Mouse (Mus musculus) cerebellum, postnatal 36 days (tissue): ENCODE results near the gene Capns2.

Experiments
- DNase-seq, 2 experiments: peaks; one replicate each; pipeline ENCODE4 v3.0.0; 2021 to 2022; ENCODE audit warnings: mixed read lengths in 2 of 2

Gene Capns2

DNA sequence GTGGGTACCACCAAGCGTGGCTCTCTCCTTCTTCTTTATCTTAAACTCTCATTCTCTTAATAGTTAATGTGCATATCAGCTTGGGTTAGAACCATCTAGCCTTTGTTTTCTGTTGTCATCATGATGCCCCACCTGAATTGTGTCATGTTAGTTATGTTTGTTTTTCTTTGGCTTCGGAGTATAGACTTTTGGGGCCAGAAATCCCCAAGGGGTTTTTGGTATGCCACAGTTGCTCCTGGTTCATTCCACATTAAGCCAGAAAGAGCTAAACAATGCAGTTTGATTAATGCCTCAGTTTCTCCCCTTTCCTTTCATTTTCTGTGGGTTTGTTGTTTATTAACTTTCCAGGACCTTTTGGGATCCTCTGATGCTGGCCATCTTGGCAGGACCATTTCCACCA, 7.2 kb downstream of the Capns2 start:
- no peak for DNase-seq

DNA sequence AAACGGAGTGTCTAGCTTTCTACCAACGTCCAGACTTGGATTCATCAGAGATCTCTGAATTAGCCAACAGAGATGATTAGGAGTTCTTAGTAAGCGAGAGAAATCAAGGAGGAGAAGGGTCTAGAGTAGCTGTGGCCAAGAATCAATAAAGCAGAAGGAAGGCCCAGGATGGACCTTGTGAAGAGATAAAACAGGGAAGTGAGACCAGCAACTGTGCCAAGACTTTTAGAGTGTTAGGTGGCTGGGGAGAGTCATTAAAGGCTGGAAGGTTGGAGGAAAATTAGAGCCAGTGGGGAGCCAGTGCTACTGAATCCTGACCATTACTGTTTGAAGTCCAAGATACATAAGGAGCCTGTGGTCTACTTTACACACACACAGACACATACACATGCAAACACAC, 10.3 kb downstream of the Capns2 start:
- DNase-seq, result no peak

DNA sequence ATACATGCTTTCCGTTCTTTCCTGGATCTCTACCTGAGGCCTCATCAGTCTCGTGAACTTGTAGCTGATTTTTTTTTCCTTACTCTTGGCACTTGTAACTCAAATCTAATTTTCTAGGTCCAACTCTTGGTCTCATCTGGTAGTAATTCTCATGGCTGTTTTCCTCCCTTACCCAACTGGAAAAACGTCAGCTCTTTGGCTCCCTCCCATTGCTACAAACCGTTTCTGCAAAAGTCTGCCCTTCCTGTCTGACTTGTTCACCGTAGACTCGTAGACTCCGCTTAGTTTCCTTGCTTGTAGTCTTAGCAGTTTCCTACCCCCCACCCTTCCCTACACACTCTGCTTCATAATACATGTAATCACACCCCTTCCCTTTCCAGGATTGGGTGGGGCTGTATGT, 12.2 kb downstream of the Capns2 start:
- no peak for DNase-seq

DNA sequence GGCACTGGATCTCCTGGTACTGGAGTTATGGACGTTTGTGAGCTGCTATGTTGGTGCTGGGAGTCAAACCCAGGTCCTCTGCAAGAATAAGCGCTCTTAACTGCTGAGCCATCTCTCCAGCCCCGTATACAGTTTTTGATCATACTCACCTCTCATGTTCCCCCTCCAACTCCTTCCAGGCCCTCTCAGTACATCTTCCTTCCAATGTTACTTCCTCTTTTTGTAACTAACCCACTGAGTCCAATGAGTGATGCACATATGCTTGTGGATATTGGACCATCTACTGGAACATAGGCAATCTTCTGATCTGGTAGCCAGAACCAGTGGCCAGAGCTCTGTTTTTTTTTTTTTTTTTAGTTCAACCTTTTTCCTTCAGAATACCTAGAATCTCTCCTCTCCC, 14.9 kb downstream of the Capns2 start:
- DNase-seq, result no peak

DNA sequence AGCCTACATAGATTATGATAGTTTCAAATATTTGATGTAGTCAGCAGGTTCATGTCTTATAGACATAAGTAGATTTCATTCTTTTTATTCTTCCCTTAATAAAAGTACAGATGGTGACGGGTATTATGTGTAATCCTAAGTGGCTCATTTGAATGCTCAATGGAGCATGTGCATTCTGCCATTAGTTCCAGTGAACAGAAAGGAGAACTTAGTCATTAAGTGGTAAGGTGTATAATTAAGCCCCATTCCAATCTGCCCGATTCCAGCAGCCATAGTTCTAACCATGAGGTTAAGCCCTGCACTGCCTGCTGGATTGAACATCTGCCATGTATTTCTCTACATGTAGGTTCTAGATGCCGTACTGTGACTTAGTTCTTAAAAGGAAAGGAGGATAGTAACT, 20.6 kb downstream of the Capns2 start:
- no peak for DNase-seq

DNA sequence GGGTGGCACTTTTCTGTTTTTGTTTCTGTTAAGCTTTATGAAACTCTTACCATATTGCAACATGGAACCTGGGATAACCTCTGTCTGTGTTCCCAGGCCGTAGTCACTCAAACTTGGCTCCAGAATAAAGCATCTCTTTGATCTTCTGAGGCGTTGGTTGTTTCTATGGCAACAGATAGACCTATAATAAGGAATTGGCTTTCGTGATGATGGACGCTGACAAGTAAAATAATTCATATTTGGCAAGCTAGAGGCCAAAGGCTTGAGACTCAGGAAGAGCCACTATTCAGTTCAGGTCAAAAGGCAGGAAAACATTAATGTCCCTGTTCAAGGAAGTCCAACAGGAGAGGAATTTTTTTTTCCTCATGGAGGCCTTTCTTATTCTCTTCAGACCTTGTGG, 27.8 kb downstream of the Capns2 start:
- no peak for DNase-seq

DNA sequence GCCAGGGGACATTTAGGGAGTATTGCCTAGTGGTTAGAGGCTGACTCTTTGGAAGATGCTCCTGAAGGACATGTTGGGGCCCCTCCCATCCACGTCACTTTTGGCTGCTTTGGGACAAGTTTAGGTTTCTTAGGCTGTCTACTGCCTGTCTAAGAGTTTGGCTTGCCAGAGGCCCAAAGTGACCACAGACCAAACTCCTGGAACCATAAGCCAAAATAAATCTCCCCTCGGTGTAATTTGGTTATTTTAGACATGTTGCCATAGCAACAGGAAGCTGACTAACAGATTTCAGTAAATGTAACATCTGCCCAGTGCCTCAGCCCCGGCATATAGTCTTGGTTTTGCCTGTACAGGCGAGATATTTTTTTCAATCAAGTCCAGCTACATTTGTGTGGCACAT, 36.8 kb downstream of the Capns2 start:
- DNase-seq, result no peak

DNA sequence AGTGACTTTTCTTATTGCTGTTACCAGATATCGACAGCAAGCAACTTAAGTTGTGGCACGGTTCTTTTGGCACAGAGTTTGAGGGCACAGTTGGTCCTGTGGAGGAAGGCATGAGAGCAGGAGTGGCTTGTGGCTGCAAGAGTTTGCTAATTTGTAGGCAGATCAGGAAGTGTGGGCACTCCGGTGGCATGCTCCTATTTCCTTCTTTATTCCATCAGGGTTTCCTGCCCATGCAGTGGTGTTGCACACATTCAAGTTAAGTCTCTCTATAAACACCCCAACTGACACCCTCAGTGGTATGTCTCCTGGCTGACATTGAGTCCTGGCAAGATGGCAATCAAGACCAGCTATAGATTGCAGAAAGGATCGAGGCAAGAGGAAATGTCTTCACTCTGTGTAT, 47.9 kb downstream of the Capns2 start:
- no peak for DNase-seq

DNA sequence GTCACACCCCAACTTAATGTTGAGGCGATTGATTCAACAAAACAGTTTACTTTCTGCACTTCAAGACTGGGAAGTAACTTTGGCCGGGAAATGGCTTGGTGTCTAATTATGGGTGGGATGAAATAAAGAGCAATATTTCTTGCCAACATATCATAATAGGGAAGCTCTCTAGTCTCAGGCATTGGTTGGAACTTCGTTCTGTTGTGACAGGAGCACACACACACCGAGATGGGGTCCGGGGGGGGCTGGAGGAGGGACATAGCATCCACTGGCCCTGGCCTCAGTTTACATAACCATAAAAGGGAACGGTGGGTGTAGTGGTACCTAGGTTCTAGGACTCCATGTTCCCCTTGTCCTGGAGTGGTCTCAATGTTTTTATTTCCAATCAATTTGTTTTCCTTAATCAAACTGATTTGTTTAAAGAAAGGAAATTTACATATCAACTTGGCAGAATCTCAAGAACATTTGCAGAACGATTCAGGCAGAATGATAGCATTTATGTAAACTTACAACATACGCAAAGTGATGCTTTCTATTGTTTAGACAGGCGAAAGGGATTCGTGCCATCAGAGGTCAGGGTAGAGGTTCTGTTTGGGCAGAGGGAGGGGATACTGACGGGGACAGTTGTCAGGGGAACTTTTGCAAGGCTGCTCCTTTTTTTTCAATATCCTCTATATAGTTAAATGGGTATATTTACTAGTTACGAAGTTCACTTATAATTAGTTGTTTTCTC, 49.6 kb downstream of the Capns2 start:
- DNase-seq, result no peak
